Mouse (Mus musculus) neural tube, embryonic 11.5 days (tissue): Measurements from ENCODE around the gene Dzip1l. TPM values are rescaled to one million over a fixed set of nuclear protein-coding genes. Genes with fewer than 3 reads are reported as not detected.

ENCODE experiments used
- polyA plus RNA-seq: library from polyadenylated mRNA; unstranded; fragments of >200 nt; fragmentation: Nextera tagmentation; extraction: Ambion mirVana; gene quantifications from 2 replicates; pipeline ENCODE4 v1.2.1, GENCODE M21; 2014

Gene Dzip1l
- polyA plus RNA-seq, 1 experiment from 2014 or later: 14.5 TPM

Other genes with a start within 250 kb of the Dzip1l start
- 16.3 and 17.5 TPM in 2 replicates for gene Mras, start 192.1 kb upstream of the Dzip1l start, polyA plus RNA-seq
- gene Nme9, start 178.0 kb upstream of the Dzip1l start, polyA plus RNA-seq: not detected in 2 replicates
- gene Armc8, start 60.6 kb upstream of the Dzip1l start, polyA plus RNA-seq: 39.4 and 41.7 TPM in 2 replicates
- 31.1 and 35.2 TPM in 2 replicates for gene Dbr1, start 53.7 kb upstream of the Dzip1l start, polyA plus RNA-seq
- not detected in 2 replicates for gene A4gnt, start 17.0 kb upstream of the Dzip1l start, polyA plus RNA-seq
- gene Cldn18, start 87.8 kb downstream of the Dzip1l start, polyA plus RNA-seq: not detected in 2 replicates
- 4.2 and 4.8 TPM in 2 replicates for gene Sox14, start 246.7 kb downstream of the Dzip1l start, polyA plus RNA-seq